Mouse (Mus musculus) forebrain, postnatal 0 days (tissue): Measurements from ENCODE around the gene Carf. TPM values are rescaled to one million over a fixed set of nuclear protein-coding genes. Genes with fewer than 3 reads are reported as not detected.
"Not testable (repeated sequence)": the region's sequence is repeated elsewhere in the genome, so short reads cannot be mapped to it uniquely, and the experiment has no call there.

ENCODE experiments used
- ATAC-seq: fragments of 200-750 bp; cut with Nextera tagmentation; 2 replicates; pipeline ENCODE4 v1.8.0; 2017; ENCODE audit warnings: mild to moderate bottlenecking, moderate library complexity
- DNase-seq: peaks from one replicate; pipeline ENCODE4 v3.0.0-alpha.2; 2015
- H3K27ac ChIP-seq: fragments of 300-500 bp; sonication (generic); 2 replicates; pipeline ENCODE4 v1.5.1; 2014; ENCODE audit warnings: low read depth, mild to moderate bottlenecking, antibody characterized with exemption, low read length, moderate library complexity, mixed read lengths
- H3K27me3 ChIP-seq: fragments of 300-500 bp; sonication (generic); 2 replicates; pipeline ENCODE4 v1.6.1; 2014; ENCODE audit warnings: mild to moderate bottlenecking, low read length, mixed read lengths; ENCODE audit not compliant: insufficient read depth
- H3K36me3 ChIP-seq: fragments of 300-500 bp; sonication (generic); 2 replicates; pipeline ENCODE4 v1.6.1; 2014; ENCODE audit warnings: mild to moderate bottlenecking, moderate library complexity; ENCODE audit not compliant: insufficient read depth
- H3K4me1 ChIP-seq: fragments of 300-500 bp; sonication (generic); 2 replicates; pipeline ENCODE4 v1.6.1; 2014; ENCODE audit warnings: antibody characterized with exemption; ENCODE audit not compliant: insufficient read depth
- H3K4me2 ChIP-seq: fragments of 300-500 bp; sonication (generic); 2 replicates; pipeline ENCODE4 v1.6.1; 2014; ENCODE audit warnings: low read depth, mild to moderate bottlenecking, moderate library complexity
- H3K4me3 ChIP-seq: fragments of 300-500 bp; sonication (generic); 2 replicates; pipeline ENCODE4 v1.5.1; 2014; ENCODE audit warnings: low read depth, low read length, mixed read lengths
- H3K9ac ChIP-seq: fragments of 300-500 bp; sonication (generic); 2 replicates; pipeline ENCODE4 v1.6.1; 2014; ENCODE audit warnings: mild to moderate bottlenecking
- H3K9me3 ChIP-seq: fragments of 300-500 bp; sonication (generic); 2 replicates; pipeline ENCODE4 v1.6.1; 2016; ENCODE audit warnings: low read length
- CTCF ChIP-seq: sonication (generic); IDR thresholded peaks from 2 replicates; pipeline ENCODE4 v1.5.1; 2016; ENCODE audit warnings: antibody characterized with exemption, control low read depth, low read depth
- WGBS: fragments of 180-500 bp; shearing (Covaris S2); extraction: QIAGEN DNeasy Blood & Tissue Kit; methylation state at CpG from one replicate; pipeline ENCODE4 v1.1.7; 2014; 5-methylcytosine and 5-hydroxymethylcytosine counted together
- polyA plus RNA-seq: library from polyadenylated mRNA; unstranded; fragments of >200 nt; fragmentation: Nextera tagmentation; extraction: Ambion mirVana; gene quantifications from 2 replicates; pipeline ENCODE4 v1.2.1, GENCODE M21; 2015
- total RNA-seq: library from RNA; depleted of rRNA; stranded (reverse); fragments of >200 nt; gene quantifications from 2 replicates; pipeline ENCODE4 v1.2.3, GENCODE M21; 2014; rRNA removed

The Carf gene
- total RNA-seq = 15.6 and 30.2 TPM in 2 replicates
- 5.3 and 7.0 TPM in 2 replicates for polyA plus RNA-seq

- under 1% methylated on average over 69 of the region's 71 CpGs for WGBS
- Histone ChIP-seq H3K27me3 (no peaks in the 10 kb centered on the region), H3K36me3 (peaks cover 8% of the 10 kb centered on the region; the same call in 1 of the 2 replicates), H3K4me2 (peak within 1 kb of the TSS; percentile 69), H3K9me3 (no peaks in the 10 kb centered on the region), H3K9ac (peak within 1 kb of the TSS; percentile 81), H3K4me1 (peaks cover 5% of the 10 kb centered on the region; the same call in 1 of the 2 replicates), H3K4me3 (peak within 1 kb of the TSS; percentile 65), H3K27ac (peak within 1 kb of the TSS; percentile 98)
- TF ChIP-seq CTCF = peak; percentile 27; the same call in 1 of the 2 replicates
- ATAC-seq (peak; percentile 97), DNase-seq (peak; percentile 99)
Measured at GRCm38 (mm10) chr1:60098024-60098781, at the start of gene Carf, which contains the start of gene Wdr12. Gene Carf, plus strand, starts transcription at chr1:60098247. Gene Wdr12, minus strand, starts transcription at chr1:60098645.

- Histone ChIP-seq H3K4me2 (no peak overlapping the region), H3K4me3 (no peak overlapping the region), H3K4me1 (no peaks in the 10 kb centered on the region), H3K9ac (no peak overlapping the region), H3K36me3 (no peaks in the 10 kb centered on the region), H3K27me3 (no peaks in the 10 kb centered on the region), H3K27ac (no peak overlapping the region), H3K9me3 (no peaks in the 10 kb centered on the region)
- 0 out of 2 replicates have a peak, but pooled peaks have one; percentile 12 for TF ChIP-seq CTCF
- DNase-seq (no peak), ATAC-seq (no peak)
- 38% methylated on average over 3 of the region's 3 CpGs for WGBS
Measured at GRCm38 (mm10) chr1:60054659-60055058, 43.4 kb upstream of the Carf start.

GRCm38 (mm10) chr1:60056310-60056709, 41.7 kb upstream of the Carf start:
- Histone ChIP-seq H3K27me3 (no peaks in the 10 kb centered on the region), H3K9ac (no peak overlapping the region), H3K4me3 (no peak overlapping the region), H3K27ac (no peak overlapping the region), H3K9me3 (no peaks in the 10 kb centered on the region), H3K4me2 (no peak overlapping the region), H3K36me3 (no peaks in the 10 kb centered on the region), H3K4me1 (no peaks in the 10 kb centered on the region)
- 88% methylated on average over 3 of the region's 3 CpGs for WGBS
- DNase-seq = no peak
- ATAC-seq = no peak
- TF ChIP-seq CTCF = no peak

- not testable (repeated sequence) for H3K4me3 ChIP-seq, H3K4me1 ChIP-seq, H3K4me2 ChIP-seq, ATAC-seq, H3K9me3 ChIP-seq, H3K9ac ChIP-seq, DNase-seq, H3K27ac ChIP-seq, H3K36me3 ChIP-seq, H3K27me3 ChIP-seq
Measured at GRCm38 (mm10) chr1:60070725-60071124, 27.3 kb upstream of the Carf start.

GRCm38 (mm10) chr1:60074935-60075334, 23.1 kb upstream of the Carf start:
- H3K36me3 ChIP-seq = peaks cover 16% of the 10 kb centered on the region
- 82% methylated on average over 2 of the region's 2 CpGs for WGBS
- H3K4me1 ChIP-seq = no peaks in the 10 kb centered on the region
- no peak overlapping the region for H3K4me2 ChIP-seq
- H3K4me3 ChIP-seq = no peak overlapping the region
- DNase-seq (no peak), ATAC-seq (peak; percentile 36; the same call in 1 of the 2 replicates)
- TF ChIP-seq CTCF = no peak
- H3K9ac ChIP-seq = no peak overlapping the region
- no peak overlapping the region for H3K27ac ChIP-seq
- H3K27me3 ChIP-seq = no peaks in the 10 kb centered on the region
- H3K9me3 ChIP-seq = no peaks in the 10 kb centered on the region

- 77% methylated on average over 3 of the region's 3 CpGs for WGBS
- H3K27me3 ChIP-seq = no peaks in the 10 kb centered on the region
- H3K36me3 ChIP-seq = peaks cover 20% of the 10 kb centered on the region
- DNase-seq = no peak
- H3K4me1 ChIP-seq = no peaks in the 10 kb centered on the region
- H3K4me3 ChIP-seq = no peak overlapping the region
- no peaks in the 10 kb centered on the region for H3K9me3 ChIP-seq
- ATAC-seq = no peak
- TF ChIP-seq CTCF = no peak
- H3K9ac ChIP-seq = no peak overlapping the region
- no peak overlapping the region for H3K27ac ChIP-seq
- no peak overlapping the region for H3K4me2 ChIP-seq
Measured at GRCm38 (mm10) chr1:60075590-60075989, 22.5 kb upstream of the Carf start.

- no peak overlapping the region for H3K4me3 ChIP-seq
- no peak overlapping the region for H3K27ac ChIP-seq
- DNase-seq (no peak), ATAC-seq (no peak)
- H3K4me2 ChIP-seq = no peak overlapping the region
- H3K27me3 ChIP-seq = no peaks in the 10 kb centered on the region
- no peak for TF ChIP-seq CTCF
- no peaks in the 10 kb centered on the region for H3K9me3 ChIP-seq
- peaks cover 21% of the 10 kb centered on the region for H3K36me3 ChIP-seq
- 88% methylated on average over 6 of the region's 6 CpGs for WGBS
- no peaks in the 10 kb centered on the region for H3K4me1 ChIP-seq
- no peak overlapping the region for H3K9ac ChIP-seq
Measured at GRCm38 (mm10) chr1:60076411-60076810, 21.6 kb upstream of the Carf start.
